Mouse (Mus musculus) heart, embryonic 16.5 days (tissue): ENCODE results near the gene Slc17a7. TPM values are rescaled to one million over a fixed set of nuclear protein-coding genes. Genes with fewer than 3 reads are reported as not detected.

Experiments used
- ATAC-seq: fragments of 200-750 bp; cut with Nextera tagmentation; replicated peaks from 2 replicates; pipeline ENCODE4 v1.8.0; 2017; ENCODE audit warnings: moderate number of reproducible peaks; ENCODE audit not compliant: insufficient read depth, low FRiP score; ENCODE audit errors: extremely low read depth
- H3K27ac ChIP-seq: fragments of 300-500 bp; sonication (generic); 2 replicates; pipeline ENCODE4 v1.5.1; 2014; ENCODE audit warnings: mild to moderate bottlenecking, low read length, control low read depth, moderate library complexity
- H3K27me3 ChIP-seq: fragments of 300-500 bp; sonication (generic); 2 replicates; pipeline ENCODE4 v1.6.1; 2014; ENCODE audit warnings: low read length, mixed read lengths; ENCODE audit not compliant: control insufficient read depth, insufficient read depth
- H3K36me3 ChIP-seq: fragments of 300-500 bp; sonication (generic); 2 replicates; pipeline ENCODE4 v1.6.1; 2014; ENCODE audit not compliant: control insufficient read depth, insufficient read depth
- H3K4me1 ChIP-seq: fragments of 300-500 bp; sonication (generic); 2 replicates; pipeline ENCODE4 v1.6.1; 2014; ENCODE audit warnings: low read length, mixed read lengths; ENCODE audit not compliant: control insufficient read depth, insufficient read depth
- H3K4me2 ChIP-seq: fragments of 300-500 bp; sonication (generic); 2 replicates; pipeline ENCODE4 v1.6.1; 2014; ENCODE audit warnings: low read depth, mild to moderate bottlenecking, control low read depth, low read length
- H3K4me3 ChIP-seq: fragments of 300-500 bp; sonication (generic); 2 replicates; pipeline ENCODE4 v1.5.1; 2014; ENCODE audit warnings: mild to moderate bottlenecking, control low read depth, low read length
- H3K9ac ChIP-seq: fragments of 300-500 bp; sonication (generic); 2 replicates; pipeline ENCODE4 v1.6.1; 2014; ENCODE audit warnings: low read length, control low read depth
- H3K9me3 ChIP-seq: fragments of 300-500 bp; sonication (generic); replicated peaks from 2 replicates; pipeline ENCODE4 v1.6.1; 2016; ENCODE audit warnings: low read length; ENCODE audit not compliant: control insufficient read depth
- WGBS: fragments of 180-500 bp; shearing (Covaris S2); extraction: QIAGEN DNeasy Blood & Tissue Kit; methylation state at CpG from one replicate; pipeline ENCODE4 v1.1.7; 2014; 5-methylcytosine and 5-hydroxymethylcytosine counted together
- polyA plus RNA-seq: library from polyadenylated mRNA; unstranded; fragments of >200 nt; fragmentation: Nextera tagmentation; extraction: Ambion mirVana; gene quantifications from 2 replicates; pipeline ENCODE4 v1.2.1, GENCODE M21; 2015

Gene Slc17a7
- polyA plus RNA-seq, 1 experiment from 2014 or later, result 4.7 TPM

- 64% methylated on average over 8 of the region's 8 CpGs for WGBS
Observed at GRCm38 (mm10) chr7:45139904-45140723, 23.6 kb upstream of the Slc17a7 start.

DNA sequence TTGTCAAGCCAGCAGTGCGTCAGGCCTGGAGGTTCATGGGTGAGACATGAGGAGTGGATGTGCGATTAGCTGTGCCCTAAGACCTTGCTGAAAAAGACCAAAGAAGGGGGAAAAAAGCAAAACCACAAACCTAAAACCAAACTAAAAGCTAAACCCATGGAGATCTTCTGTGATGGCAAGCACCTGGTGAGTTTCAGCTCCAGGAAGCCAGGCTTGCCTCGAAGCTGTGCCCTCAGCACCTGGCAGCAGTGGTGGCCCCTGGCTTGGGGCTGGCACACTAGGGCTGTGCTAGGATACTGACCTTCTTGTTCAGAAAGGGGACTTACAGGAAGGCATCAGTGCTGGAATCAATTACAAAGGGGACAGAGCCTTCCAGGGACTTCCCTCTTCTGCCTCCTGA, 22.4 kb upstream of the Slc17a7 start:
- Histone ChIP-seq H3K4me1 (peaks cover 7% of the 10 kb centered on the region; the same call in 1 of the 2 replicates), H3K4me3 (no peak overlapping the region), H3K27me3 (no peaks in the 10 kb centered on the region), H3K4me2 (no peak overlapping the region), H3K9ac (no peak overlapping the region), H3K36me3 (no peaks in the 10 kb centered on the region), H3K9me3 (no peaks in the 10 kb centered on the region), H3K27ac (no peak overlapping the region)
- WGBS, result 81% methylated on average over 3 of the region's 3 CpGs
- ATAC-seq, result no peak

More at GRCm38 (mm10) chr7:45139904-45140723, 23.6 kb upstream of the Slc17a7 start:
- H3K27ac ChIP-seq, result no peak overlapping the region
- H3K4me2 ChIP-seq, result no peak overlapping the region
- peaks cover 10% of the 10 kb centered on the region; the same call in 1 of the 2 replicates for H3K4me1 ChIP-seq
- no peak overlapping the region for H3K4me3 ChIP-seq
- no peaks in the 10 kb centered on the region for H3K9me3 ChIP-seq
- H3K27me3 ChIP-seq, result no peaks in the 10 kb centered on the region
- no peak for ATAC-seq
- H3K9ac ChIP-seq, result no peak overlapping the region
- H3K36me3 ChIP-seq, result no peaks in the 10 kb centered on the region

GRCm38 (mm10) chr7:45141914-45142313, 21.8 kb upstream of the Slc17a7 start:
- H3K36me3 ChIP-seq, result no peaks in the 10 kb centered on the region
- H3K4me3 ChIP-seq, result no peak overlapping the region
- no peak for ATAC-seq
- 86% methylated on average over 5 of the region's 5 CpGs for WGBS
- no peaks in the 10 kb centered on the region for H3K9me3 ChIP-seq
- H3K9ac ChIP-seq, result no peak overlapping the region
- peak overlapping the region; percentile 19; the same call in 1 of the 2 replicates for H3K27ac ChIP-seq
- peaks cover 7% of the 10 kb centered on the region; the same call in 1 of the 2 replicates for H3K4me1 ChIP-seq
- no peaks in the 10 kb centered on the region for H3K27me3 ChIP-seq
- no peak overlapping the region for H3K4me2 ChIP-seq

DNA sequence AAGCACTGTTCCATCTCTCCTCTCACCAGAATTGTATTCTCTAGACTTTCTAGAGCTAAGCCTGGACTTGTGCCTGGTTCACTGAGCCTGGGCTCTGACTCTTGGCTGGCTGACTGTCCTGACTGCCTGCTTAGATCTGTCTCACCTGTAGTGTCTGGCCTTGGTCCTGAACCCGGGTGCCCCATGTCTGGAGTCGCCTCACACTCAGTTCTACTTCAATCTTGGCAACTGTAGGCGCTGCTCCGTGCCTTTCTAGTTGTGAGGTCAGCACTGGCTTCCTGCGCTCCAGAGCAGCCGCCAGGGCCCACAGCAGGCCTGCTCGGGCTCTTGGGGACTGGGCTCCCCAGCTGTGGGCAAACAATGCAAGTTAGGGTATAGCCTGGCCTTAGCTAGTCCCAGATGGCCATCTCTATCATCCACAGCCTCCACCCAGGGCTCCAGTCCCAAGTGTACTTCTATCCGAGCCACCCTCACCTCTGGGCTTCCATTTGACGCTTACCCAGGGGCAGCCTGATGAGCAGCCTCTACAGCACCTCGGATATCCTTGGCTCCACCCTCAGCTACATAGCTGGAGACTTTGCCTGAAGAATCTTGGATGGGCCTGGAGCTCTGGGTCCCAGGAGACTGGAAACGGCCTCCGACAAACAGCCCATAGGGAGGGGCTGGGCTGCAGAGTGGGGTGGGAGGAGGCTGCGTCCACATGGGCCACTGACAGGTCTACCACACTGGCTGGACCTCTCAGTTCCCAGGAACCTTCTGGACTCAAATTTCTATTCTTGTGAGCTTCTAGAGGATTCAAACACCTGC, 19.2 kb upstream of the Slc17a7 start:
- Histone ChIP-seq H3K9ac (no peak overlapping the region), H3K27me3 (no peaks in the 10 kb centered on the region), H3K36me3 (no peaks in the 10 kb centered on the region), H3K27ac (no peak overlapping the region), H3K4me2 (no peak overlapping the region), H3K4me1 (peaks cover 1% of the 10 kb centered on the region; the same call in 1 of the 2 replicates), H3K9me3 (no peaks in the 10 kb centered on the region), H3K4me3 (no peak overlapping the region)
- ATAC-seq, result no peak
- 84% methylated on average over 13 of the region's 13 CpGs for WGBS

DNA sequence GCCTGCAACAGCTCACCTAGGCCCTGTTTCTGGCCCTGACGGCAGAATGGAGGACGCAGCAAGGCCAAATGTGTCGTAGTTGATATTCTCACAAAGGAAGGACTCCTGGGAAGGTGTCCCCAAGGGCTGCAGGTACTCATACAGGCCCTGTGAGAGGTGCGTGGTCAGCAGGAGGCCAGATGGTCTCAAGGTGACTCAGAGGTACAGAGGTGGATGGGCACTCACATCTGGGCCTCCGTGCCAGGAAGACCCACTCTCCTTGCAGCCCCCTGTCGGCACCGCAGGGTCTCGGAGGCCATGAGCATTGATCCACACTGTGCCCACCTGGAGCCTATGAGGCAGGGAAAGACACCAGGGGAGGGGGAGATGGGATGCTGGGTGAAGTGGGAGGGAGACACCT, 18.3 kb upstream of the Slc17a7 start:
- Histone ChIP-seq H3K4me3 (no peak overlapping the region), H3K4me2 (no peak overlapping the region), H3K36me3 (no peaks in the 10 kb centered on the region), H3K27ac (no peak overlapping the region), H3K27me3 (no peaks in the 10 kb centered on the region), H3K9ac (no peak overlapping the region), H3K4me1 (no peaks in the 10 kb centered on the region), H3K9me3 (no peaks in the 10 kb centered on the region)
- WGBS, result 90% methylated on average over 8 of the region's 8 CpGs
- ATAC-seq, result no peak

DNA sequence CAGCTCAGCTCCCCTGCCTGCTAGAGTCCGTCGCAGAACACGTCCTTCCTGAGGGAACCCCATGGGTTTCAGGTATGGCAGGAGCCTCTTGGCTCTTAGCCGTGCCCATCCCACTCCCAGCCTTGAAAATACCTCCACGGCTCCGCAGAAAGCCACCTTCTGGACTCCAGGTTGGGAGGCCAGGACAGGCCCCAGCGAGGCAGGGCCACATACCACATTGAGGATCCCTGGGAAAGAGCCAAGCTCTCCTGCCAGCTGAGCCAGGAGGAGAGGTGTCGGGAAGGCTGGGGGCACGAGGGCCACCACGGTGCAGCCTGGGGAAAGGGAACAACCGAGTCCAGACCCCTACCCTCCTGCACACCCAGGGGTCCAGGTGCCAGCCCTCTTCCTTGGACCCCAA, 16.5 kb upstream of the Slc17a7 start:
- Histone ChIP-seq H3K27ac (no peak overlapping the region), H3K4me2 (no peak overlapping the region), H3K9ac (no peak overlapping the region), H3K4me1 (no peaks in the 10 kb centered on the region), H3K9me3 (no peaks in the 10 kb centered on the region), H3K36me3 (no peaks in the 10 kb centered on the region), H3K4me3 (no peak overlapping the region), H3K27me3 (no peaks in the 10 kb centered on the region)
- 79% methylated on average over 11 of the region's 11 CpGs for WGBS
- ATAC-seq, result no peak

DNA sequence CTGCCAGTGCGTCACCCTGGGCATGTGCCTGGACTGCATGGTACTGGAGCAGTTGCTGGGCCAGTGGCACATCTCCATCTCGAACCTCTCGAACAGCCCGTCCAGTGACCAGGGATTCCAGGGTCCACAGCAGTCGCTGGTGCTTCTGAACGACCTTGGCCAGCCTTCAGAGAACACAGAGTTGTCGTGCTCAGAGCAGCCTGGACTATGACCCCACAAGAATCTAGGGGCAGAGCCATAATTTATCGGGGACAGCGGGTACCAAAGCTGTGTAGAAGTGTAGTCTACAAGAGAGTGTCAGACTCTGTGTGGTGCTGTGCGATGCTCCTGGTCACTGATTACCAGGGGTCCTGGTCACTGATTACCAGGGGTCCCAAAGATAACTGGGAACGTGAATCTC, 15.8 kb upstream of the Slc17a7 start:
- no peaks in the 10 kb centered on the region for H3K4me1 ChIP-seq
- H3K4me2 ChIP-seq, result no peak overlapping the region
- no peaks in the 10 kb centered on the region for H3K27me3 ChIP-seq
- H3K9ac ChIP-seq, result no peak overlapping the region
- no peaks in the 10 kb centered on the region for H3K9me3 ChIP-seq
- no peaks in the 10 kb centered on the region for H3K36me3 ChIP-seq
- 75% methylated on average over 11 of the region's 11 CpGs for WGBS
- ATAC-seq, result no peak
- no peak overlapping the region for H3K27ac ChIP-seq
- H3K4me3 ChIP-seq, result no peak overlapping the region

DNA sequence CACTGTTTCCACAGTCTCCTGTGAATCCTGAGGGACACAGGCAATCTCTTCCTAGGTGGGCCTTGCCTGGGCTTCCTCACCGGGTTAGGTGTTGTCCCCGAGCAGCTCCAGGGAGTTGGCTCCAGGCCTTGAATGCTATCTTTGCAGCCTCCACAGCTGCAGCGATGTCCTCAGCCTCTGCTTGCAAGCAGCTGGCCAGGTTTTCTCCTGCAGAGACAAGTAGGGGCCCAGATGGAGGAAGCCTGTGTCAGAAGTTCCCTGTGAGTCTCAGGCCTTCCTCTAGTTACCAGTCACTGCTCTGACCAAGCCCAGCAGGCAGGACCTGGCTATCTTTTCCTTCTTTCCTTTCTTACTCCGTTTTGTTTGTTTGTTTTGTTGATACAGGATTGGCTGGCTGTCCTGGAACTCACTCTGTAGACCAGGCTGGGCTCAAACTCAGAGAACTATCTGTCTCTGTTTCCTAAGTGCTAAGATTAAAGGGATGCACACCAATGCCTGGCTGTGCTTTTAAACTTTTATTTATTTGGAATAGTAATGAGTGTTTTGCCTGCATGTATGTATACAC, 15.1 kb upstream of the Slc17a7 start:
- Histone ChIP-seq H3K4me3 (no peak overlapping the region), H3K4me1 (peaks cover 4% of the 10 kb centered on the region), H3K9me3 (no peaks in the 10 kb centered on the region), H3K27ac (0 out of 2 replicates have a peak overlapping the region, but pooled peaks have one; percentile 20), H3K27me3 (no peaks in the 10 kb centered on the region), H3K4me2 (no peak overlapping the region), H3K36me3 (no peaks in the 10 kb centered on the region), H3K9ac (no peak overlapping the region)
- no peak for ATAC-seq
- WGBS, result 44% methylated on average over 4 of the region's 4 CpGs

- Histone ChIP-seq H3K36me3 (no peaks in the 10 kb centered on the region), H3K9me3 (no peaks in the 10 kb centered on the region), H3K27ac (no peak overlapping the region), H3K4me3 (no peak overlapping the region), H3K4me1 (peaks cover 4% of the 10 kb centered on the region), H3K27me3 (no peaks in the 10 kb centered on the region), H3K4me2 (no peak overlapping the region), H3K9ac (no peak overlapping the region)
- 66% methylated on average over 6 of the region's 6 CpGs for WGBS
- no peak for ATAC-seq
Observed at GRCm38 (mm10) chr7:45149545-45149944, 14.2 kb upstream of the Slc17a7 start.
